Mouse (Mus musculus) forebrain, postnatal 0 days (tissue): ENCODE data around the gene Togaram2. TPM values are rescaled to one million over a fixed set of nuclear protein-coding genes. Genes with fewer than 3 reads are reported as not detected.

Source experiments
- ATAC-seq: fragments of 200-750 bp; cut with Nextera tagmentation; 2 replicates; pipeline ENCODE4 v1.8.0; 2017; ENCODE audit warnings: mild to moderate bottlenecking, moderate library complexity
- DNase-seq: peaks from one replicate; pipeline ENCODE4 v3.0.0-alpha.2; 2015
- H3K27ac ChIP-seq: fragments of 300-500 bp; sonication (generic); 2 replicates; pipeline ENCODE4 v1.5.1; 2014; ENCODE audit warnings: low read depth, mild to moderate bottlenecking, antibody characterized with exemption, low read length, moderate library complexity, mixed read lengths
- H3K27me3 ChIP-seq: fragments of 300-500 bp; sonication (generic); 2 replicates; pipeline ENCODE4 v1.6.1; 2014; ENCODE audit warnings: mild to moderate bottlenecking, low read length, mixed read lengths; ENCODE audit not compliant: insufficient read depth
- H3K36me3 ChIP-seq: fragments of 300-500 bp; sonication (generic); 2 replicates; pipeline ENCODE4 v1.6.1; 2014; ENCODE audit warnings: mild to moderate bottlenecking, moderate library complexity; ENCODE audit not compliant: insufficient read depth
- H3K4me1 ChIP-seq: fragments of 300-500 bp; sonication (generic); 2 replicates; pipeline ENCODE4 v1.6.1; 2014; ENCODE audit warnings: antibody characterized with exemption; ENCODE audit not compliant: insufficient read depth
- H3K4me2 ChIP-seq: fragments of 300-500 bp; sonication (generic); 2 replicates; pipeline ENCODE4 v1.6.1; 2014; ENCODE audit warnings: low read depth, mild to moderate bottlenecking, moderate library complexity
- H3K4me3 ChIP-seq: fragments of 300-500 bp; sonication (generic); 2 replicates; pipeline ENCODE4 v1.5.1; 2014; ENCODE audit warnings: low read depth, low read length, mixed read lengths
- H3K9ac ChIP-seq: fragments of 300-500 bp; sonication (generic); 2 replicates; pipeline ENCODE4 v1.6.1; 2014; ENCODE audit warnings: mild to moderate bottlenecking
- H3K9me3 ChIP-seq: fragments of 300-500 bp; sonication (generic); 2 replicates; pipeline ENCODE4 v1.6.1; 2016; ENCODE audit warnings: low read length
- CTCF ChIP-seq: sonication (generic); IDR thresholded peaks from 2 replicates; pipeline ENCODE4 v1.5.1; 2016; ENCODE audit warnings: antibody characterized with exemption, control low read depth, low read depth
- WGBS: fragments of 180-500 bp; shearing (Covaris S2); extraction: QIAGEN DNeasy Blood & Tissue Kit; methylation state at CpG from one replicate; pipeline ENCODE4 v1.1.7; 2014; 5-methylcytosine and 5-hydroxymethylcytosine counted together
- polyA plus RNA-seq: library from polyadenylated mRNA; unstranded; fragments of >200 nt; fragmentation: Nextera tagmentation; extraction: Ambion mirVana; gene quantifications from 2 replicates; pipeline ENCODE4 v1.2.1, GENCODE M21; 2015
- total RNA-seq: library from RNA; depleted of rRNA; stranded (reverse); fragments of >200 nt; gene quantifications from 2 replicates; pipeline ENCODE4 v1.2.3, GENCODE M21; 2014

The Togaram2 gene
- total and polyA plus RNA-seq, 2 experiments from 2014 or later, result 1.3 to 4.0 TPM

DNA sequence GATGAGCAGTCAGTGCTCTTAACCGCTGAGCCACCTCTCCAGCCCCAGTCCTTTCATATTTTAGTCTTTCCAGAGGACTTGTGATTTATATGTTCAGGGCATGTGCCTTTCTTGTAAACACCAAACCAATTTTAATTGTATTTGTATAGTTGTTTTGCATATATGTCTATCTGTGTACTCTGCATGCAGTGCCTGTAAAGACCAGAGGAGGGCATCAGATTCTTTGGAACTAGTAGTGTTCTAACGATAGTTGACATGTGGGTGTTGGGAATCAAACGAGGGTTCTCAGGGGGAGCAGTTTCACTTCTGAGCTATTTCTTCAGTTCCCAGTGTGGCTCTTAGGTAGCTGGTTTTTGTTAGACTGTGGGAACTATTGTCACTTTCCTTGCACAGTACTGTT, 30.9 kb upstream of the Togaram2 start:
- H3K9me3 ChIP-seq, result no peaks in the 10 kb centered on the region
- no peaks in the 10 kb centered on the region for H3K4me1 ChIP-seq
- 91% methylated on average over 3 of the region's 3 CpGs for WGBS
- H3K27me3 ChIP-seq, result no peaks in the 10 kb centered on the region
- peaks cover 53% of the 10 kb centered on the region for H3K36me3 ChIP-seq
- TF ChIP-seq CTCF, result peak; percentile 23; the same call in 1 of the 2 replicates
- H3K4me2 ChIP-seq, result no peak overlapping the region
- no peak for ATAC-seq
- DNase-seq, result no peak
- H3K27ac ChIP-seq, result no peak overlapping the region
- H3K4me3 ChIP-seq, result no peak overlapping the region
- no peak overlapping the region for H3K9ac ChIP-seq

DNA sequence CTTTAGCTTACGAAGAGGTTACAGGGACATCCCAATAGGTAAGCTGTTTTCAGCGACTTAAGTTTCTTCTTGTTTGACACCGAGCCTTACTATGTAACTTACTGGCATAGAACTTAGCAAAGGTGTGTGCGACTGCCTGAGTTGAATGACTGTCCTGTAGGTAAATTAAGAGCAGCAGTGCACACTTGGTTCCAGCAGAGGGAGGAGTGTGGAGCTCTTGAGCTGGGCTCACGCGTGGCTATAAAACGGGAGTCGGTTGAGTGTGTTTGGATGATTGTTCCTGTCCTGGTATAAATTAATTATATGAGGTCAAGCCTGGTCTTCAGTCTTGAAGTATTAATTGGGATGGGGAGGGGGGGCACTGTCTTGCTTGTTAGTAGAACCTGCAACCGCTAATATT, 23.1 kb upstream of the Togaram2 start:
- Histone ChIP-seq H3K9me3 (no peaks in the 10 kb centered on the region), H3K36me3 (peaks cover 43% of the 10 kb centered on the region), H3K9ac (no peak overlapping the region), H3K27ac (no peak overlapping the region), H3K4me1 (no peaks in the 10 kb centered on the region), H3K4me2 (no peak overlapping the region), H3K4me3 (no peak overlapping the region), H3K27me3 (no peaks in the 10 kb centered on the region)
- DNase-seq, result no peak
- 91% methylated on average over 9 of the region's 9 CpGs for WGBS
- TF ChIP-seq CTCF, result no peak; the same call in 1 of the 2 replicates
- ATAC-seq, result no peak

DNA sequence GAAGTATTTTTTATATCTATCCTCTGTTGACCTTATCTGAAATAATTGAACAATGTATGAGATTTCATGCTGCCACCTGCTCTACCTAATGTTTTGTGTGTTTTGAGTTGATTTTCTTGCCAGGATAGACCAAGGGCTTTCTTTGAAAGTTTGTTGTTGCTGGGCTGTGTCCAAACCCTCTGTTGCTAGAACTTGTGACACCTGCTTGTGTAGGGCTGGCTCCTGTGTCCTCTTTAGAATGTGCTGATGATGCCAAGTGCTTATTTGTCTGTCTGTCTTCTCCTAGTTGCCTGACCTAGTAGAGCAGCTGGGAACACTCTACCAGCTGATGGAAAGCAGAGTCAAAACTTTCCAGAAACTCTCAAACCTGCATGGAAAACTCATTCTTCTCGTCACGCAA, 20.6 kb upstream of the Togaram2 start:
- DNase-seq (no peak), ATAC-seq (no peak)
- Histone ChIP-seq H3K4me2 (no peak overlapping the region), H3K4me1 (no peaks in the 10 kb centered on the region), H3K27ac (no peak overlapping the region), H3K4me3 (no peak overlapping the region), H3K27me3 (no peaks in the 10 kb centered on the region), H3K9me3 (no peaks in the 10 kb centered on the region), H3K9ac (no peak overlapping the region), H3K36me3 (peaks cover 45% of the 10 kb centered on the region)
- no peak for TF ChIP-seq CTCF
- 98% methylated on average over 2 of the region's 2 CpGs for WGBS

DNA sequence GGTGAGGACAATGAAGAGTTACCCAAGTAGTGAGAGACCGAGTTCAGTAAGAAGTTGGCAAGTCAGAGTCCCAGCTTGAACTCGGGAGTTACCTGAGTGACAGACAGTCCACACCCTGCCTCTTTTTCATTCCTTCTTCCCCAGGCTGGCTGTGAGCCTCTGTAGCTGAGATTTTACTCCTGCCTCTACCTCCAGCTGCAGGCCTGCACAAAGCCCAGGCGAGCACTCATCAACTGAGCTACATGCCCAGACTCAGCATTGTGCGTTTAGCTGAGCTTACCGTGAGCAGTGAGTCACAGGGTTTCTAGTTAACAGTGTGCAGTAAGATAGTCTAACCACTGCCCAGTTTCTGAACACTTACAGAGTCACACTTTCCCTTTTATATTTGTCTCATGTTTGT, 20.1 kb upstream of the Togaram2 start:
- TF ChIP-seq CTCF, result no peak
- H3K9ac ChIP-seq, result no peak overlapping the region
- H3K4me2 ChIP-seq, result no peak overlapping the region
- peaks cover 50% of the 10 kb centered on the region for H3K36me3 ChIP-seq
- ATAC-seq (no peak), DNase-seq (no peak)
- no peak overlapping the region for H3K4me3 ChIP-seq
- H3K9me3 ChIP-seq, result no peaks in the 10 kb centered on the region
- H3K27ac ChIP-seq, result no peak overlapping the region
- H3K4me1 ChIP-seq, result no peaks in the 10 kb centered on the region
- WGBS, result 92% methylated on average over 5 of the region's 5 CpGs
- no peaks in the 10 kb centered on the region for H3K27me3 ChIP-seq

DNA sequence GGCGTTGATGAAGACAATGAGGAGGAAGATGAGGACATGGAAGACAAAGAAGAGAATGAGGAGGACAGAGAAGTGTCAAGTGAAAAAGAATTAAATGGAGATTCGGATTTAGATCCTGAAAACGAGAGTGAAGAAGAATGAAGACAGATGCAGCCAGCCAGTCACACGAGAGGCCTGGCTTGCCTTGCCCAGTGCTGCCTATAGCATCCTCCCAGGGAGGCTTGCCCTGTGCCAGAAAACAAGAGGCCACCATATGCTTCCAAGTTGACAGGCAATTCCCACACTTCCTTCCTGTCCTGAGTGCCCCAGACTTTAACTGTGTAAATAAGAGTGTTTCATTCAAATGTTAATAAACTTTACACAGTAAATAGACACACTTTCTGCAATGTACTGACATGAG, 15.5 kb upstream of the Togaram2 start:
- Histone ChIP-seq H3K4me3 (no peak overlapping the region), H3K9ac (no peak overlapping the region)
- 64% methylated on average over 4 of the region's 4 CpGs for WGBS

DNA sequence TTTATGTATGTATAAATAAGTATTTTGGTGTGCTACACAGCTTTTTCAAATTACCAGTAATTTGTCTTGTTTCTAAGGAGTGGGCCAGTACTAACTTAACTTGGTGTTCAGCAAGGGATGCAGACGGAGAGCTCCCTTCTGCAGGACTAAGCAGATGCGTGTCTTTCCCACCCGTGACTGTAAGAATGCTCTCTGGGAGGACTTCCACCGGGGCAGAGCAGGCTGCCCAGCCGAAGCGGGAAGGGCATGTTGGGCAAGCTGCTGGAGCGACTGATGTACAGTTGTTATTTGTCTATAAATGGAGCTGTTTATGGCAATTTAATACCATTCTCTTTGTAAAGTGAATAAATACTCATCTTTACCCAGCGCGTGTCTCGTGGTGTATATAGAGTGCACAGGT, 14.4 kb upstream of the Togaram2 start:
- Histone ChIP-seq H3K36me3 (peaks cover 24% of the 10 kb centered on the region), H3K4me2 (no peak overlapping the region), H3K27me3 (no peaks in the 10 kb centered on the region), H3K27ac (no peak overlapping the region), H3K9me3 (no peaks in the 10 kb centered on the region), H3K4me1 (no peaks in the 10 kb centered on the region), H3K4me3 (no peak overlapping the region), H3K9ac (no peak overlapping the region)
- ATAC-seq (no peak), DNase-seq (no peak)
- no peak for TF ChIP-seq CTCF
- WGBS, result 89% methylated on average over 10 of the region's 10 CpGs

More for the DNA sequence above, 15.5 kb upstream of the Togaram2 start:
- no peak overlapping the region for H3K4me2 ChIP-seq
- no peak overlapping the region for H3K27ac ChIP-seq
- H3K27me3 ChIP-seq, result no peaks in the 10 kb centered on the region
- H3K9me3 ChIP-seq, result no peaks in the 10 kb centered on the region
- ATAC-seq, result no peak
- DNase-seq, result no peak
- no peaks in the 10 kb centered on the region for H3K4me1 ChIP-seq
- no peak for TF ChIP-seq CTCF
- H3K36me3 ChIP-seq, result peaks cover 33% of the 10 kb centered on the region

DNA sequence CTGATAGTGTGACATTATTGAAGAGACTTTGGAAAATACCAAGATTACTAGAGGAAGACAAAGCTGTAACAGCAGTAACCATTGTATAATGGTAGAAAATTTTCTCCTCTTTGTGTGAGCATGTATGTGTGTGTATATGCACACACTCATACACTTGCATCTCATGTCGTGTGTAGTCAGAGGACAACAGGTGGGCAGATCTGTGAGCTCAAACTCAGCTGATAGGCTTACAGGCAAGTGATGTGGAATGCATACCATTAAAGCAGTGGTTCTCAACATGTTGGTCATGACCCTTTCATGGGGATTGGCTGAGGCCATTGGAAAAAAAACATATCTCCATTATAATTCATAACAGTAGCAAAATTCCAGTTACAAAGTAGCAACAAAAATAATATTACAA, 12.7 kb upstream of the Togaram2 start:
- no peak overlapping the region for H3K4me3 ChIP-seq
- no peaks in the 10 kb centered on the region for H3K9me3 ChIP-seq
- H3K36me3 ChIP-seq, result peaks cover 19% of the 10 kb centered on the region
- no peak overlapping the region for H3K27ac ChIP-seq
- no peak for TF ChIP-seq CTCF
- DNase-seq, result no peak
- no peaks in the 10 kb centered on the region for H3K4me1 ChIP-seq
- no peak for ATAC-seq
- no peak overlapping the region for H3K4me2 ChIP-seq
- H3K9ac ChIP-seq, result no peak overlapping the region
- H3K27me3 ChIP-seq, result no peaks in the 10 kb centered on the region
- WGBS, result 54% methylated on average over 1 of the region's 1 CpGs

DNA sequence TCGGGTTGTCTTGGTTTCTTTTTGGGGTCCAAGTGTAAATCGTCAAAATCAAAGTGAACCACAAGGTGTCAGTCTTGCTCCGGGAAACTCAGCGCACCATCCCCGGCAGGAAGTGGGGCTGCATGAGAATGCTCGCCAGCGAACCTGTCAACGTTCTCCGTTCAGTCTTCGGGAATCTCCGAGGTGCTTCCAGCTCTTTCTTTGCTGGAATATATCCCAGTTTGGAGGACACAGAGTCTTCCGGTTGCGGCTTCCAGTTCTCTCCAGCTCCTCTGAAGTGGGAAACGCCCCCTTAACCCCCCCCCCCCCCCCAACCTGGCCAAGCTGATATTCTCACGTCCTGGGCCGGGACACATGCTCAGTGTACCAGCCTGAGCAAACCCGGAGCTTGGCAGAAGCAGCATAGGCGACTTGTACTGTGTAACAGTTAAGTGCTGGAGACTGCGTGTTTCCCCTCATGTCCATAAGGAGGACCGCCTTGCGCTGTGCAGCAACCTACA, 10.3 kb upstream of the Togaram2 start:
- Histone ChIP-seq H3K36me3 (peaks cover 8% of the 10 kb centered on the region), H3K4me2 (peak overlapping the region; percentile 59), H3K27ac (no peak overlapping the region), H3K9me3 (no peaks in the 10 kb centered on the region), H3K4me3 (peak overlapping the region; percentile 27), H3K9ac (no peak overlapping the region), H3K27me3 (no peaks in the 10 kb centered on the region), H3K4me1 (no peaks in the 10 kb centered on the region)
- peak; percentile 91 for DNase-seq
- WGBS, result 8% methylated on average over 21 of the region's 21 CpGs
- peak; percentile 86 for TF ChIP-seq CTCF
- peak; percentile 93 for ATAC-seq
